Mouse (Mus musculus) bone marrow, adult 2 months (tissue): ENCODE data around the gene Rassf8. TPM values are rescaled to one million over a fixed set of nuclear protein-coding genes. Genes with fewer than 3 reads are reported as not detected.

Source experiments
- H3K27ac ChIP-seq: fragments of 200-500 bp; 2 replicates; pipeline ENCODE4 v1.5.1; 2012; ENCODE audit warnings: low read depth, mild to moderate bottlenecking, control low read depth, inconsistent platforms, low read length; ENCODE audit not compliant: control insufficient read depth, poor library complexity, insufficient read depth
- H3K4me1 ChIP-seq: fragments of 200-500 bp; 2 replicates; pipeline ENCODE4 v1.6.1; 2011; ENCODE audit warnings: low read length; ENCODE audit not compliant: control insufficient read depth, insufficient read depth
- H3K4me3 ChIP-seq: fragments of 200-500 bp; replicated peaks from 2 replicates; pipeline ENCODE3; 2011; ENCODE audit warnings: mild to moderate bottlenecking, low read depth, low read length, control low read depth; ENCODE audit not compliant: control insufficient read depth
- CTCF ChIP-seq: fragments of 200-500 bp; IDR thresholded peaks from 2 replicates; pipeline ENCODE4 v1.5.1; 2011; ENCODE audit warnings: low read length, control low read depth; ENCODE audit not compliant: control insufficient read depth, insufficient read depth
- POLR2A ChIP-seq: fragments of 200-500 bp; IDR thresholded peaks from 2 replicates; pipeline ENCODE4 v1.6.1; 2011; ENCODE audit warnings: low read depth, mild to moderate bottlenecking, control low read depth, low read length, borderline replicate concordance; ENCODE audit not compliant: control insufficient read depth
- WGBS: fragments of 180-500 bp; shearing (Covaris S2); methylation state at CpG from one replicate; pipeline ENCODE4 v1.1.7; 2018; 5-methylcytosine and 5-hydroxymethylcytosine counted together
- polyA plus RNA-seq: library from polyadenylated mRNA; stranded (reverse); fragments of >200 nt; gene quantifications from 2 replicates; pipeline ENCODE4 v1.2.4, GENCODE M21; 2011; ENCODE audit warnings: low replicate concordance; ENCODE audit not compliant: missing spikeins, insufficient read depth, insufficient read length

Rassf8 gene
- polyA plus RNA-seq, 1 experiment = 3.5 TPM

DNA sequence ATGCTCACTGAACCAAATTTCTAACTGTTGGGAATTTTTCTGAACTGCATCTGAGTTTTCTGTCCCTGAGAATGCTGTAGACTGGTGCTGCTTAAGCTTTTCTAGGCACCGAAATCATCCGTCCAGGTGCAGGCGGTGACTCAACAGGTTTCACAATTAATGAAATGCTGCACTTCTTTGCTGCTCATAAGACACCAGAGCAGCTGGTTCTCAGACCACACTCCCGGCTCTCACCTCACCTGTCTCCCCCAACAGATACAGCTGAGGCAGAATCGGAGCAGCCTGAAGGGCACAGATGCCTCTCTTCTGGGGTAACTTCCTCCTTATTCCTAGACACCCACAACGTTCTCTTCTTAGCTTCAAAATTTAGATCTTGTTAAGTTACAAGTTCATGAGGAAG, 100.4 kb downstream of the Rassf8 start:
- Histone ChIP-seq H3K27ac (no peak overlapping the region), H3K4me1 (no peaks in the 10 kb centered on the region; the same call in 1 of the 2 replicates), H3K4me3 (no peak overlapping the region)
- TF ChIP-seq CTCF (no peak), POLR2A (no peak)
- 34% methylated on average over 6 of the region's 6 CpGs for WGBS

DNA sequence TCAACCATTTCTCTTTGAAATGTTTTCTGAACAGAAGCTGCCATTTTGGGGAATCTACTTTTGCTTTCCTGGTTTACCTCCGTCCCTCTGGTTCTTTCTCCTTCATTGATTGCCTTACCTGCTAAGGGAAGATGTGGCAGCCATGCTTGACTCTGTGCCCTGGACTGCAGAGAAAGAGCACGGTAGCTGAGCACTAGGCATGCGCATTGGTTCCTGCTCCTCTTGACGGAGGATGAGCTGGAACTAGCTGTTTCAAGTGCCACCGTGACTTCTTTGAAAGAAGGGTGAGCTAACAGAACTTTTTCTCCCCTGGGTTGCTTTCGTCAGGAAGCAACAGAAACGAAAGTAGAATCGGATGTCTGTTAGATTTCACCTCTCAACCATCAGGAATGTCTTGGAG, 101.1 kb downstream of the Rassf8 start:
- Histone ChIP-seq H3K4me1 (no peaks in the 10 kb centered on the region; the same call in 1 of the 2 replicates), H3K4me3 (no peak overlapping the region), H3K27ac (no peak overlapping the region)
- TF ChIP-seq CTCF = no peak
- WGBS = 81% methylated on average over 8 of the region's 8 CpGs

DNA sequence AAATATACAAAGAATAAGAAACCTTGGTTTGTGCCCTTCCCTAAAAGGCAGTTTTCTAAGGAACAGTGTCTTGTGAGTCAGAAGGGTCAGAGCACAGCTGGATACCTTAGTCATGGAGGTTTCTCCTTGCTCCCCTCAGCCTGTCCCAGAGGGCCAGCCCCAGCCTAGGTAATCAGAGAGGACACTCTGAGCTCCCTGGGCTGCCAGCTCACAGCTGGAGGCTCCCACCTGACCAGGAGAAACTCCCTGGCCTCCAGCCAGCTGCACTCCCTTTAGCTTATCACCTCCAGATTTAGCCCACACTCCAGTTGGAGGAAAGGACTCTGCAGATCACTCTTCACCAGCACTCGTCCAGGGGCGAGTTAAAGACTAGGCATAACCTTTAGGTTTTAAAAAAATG, 104.2 kb downstream of the Rassf8 start:
- WGBS = 52% methylated on average over 2 of the region's 2 CpGs
- TF ChIP-seq CTCF (no peak), POLR2A (no peak)
- H3K4me3 ChIP-seq = no peak overlapping the region
- H3K4me1 ChIP-seq = no peaks in the 10 kb centered on the region; the same call in none of the 2 replicates
- H3K27ac ChIP-seq = no peak overlapping the region

DNA sequence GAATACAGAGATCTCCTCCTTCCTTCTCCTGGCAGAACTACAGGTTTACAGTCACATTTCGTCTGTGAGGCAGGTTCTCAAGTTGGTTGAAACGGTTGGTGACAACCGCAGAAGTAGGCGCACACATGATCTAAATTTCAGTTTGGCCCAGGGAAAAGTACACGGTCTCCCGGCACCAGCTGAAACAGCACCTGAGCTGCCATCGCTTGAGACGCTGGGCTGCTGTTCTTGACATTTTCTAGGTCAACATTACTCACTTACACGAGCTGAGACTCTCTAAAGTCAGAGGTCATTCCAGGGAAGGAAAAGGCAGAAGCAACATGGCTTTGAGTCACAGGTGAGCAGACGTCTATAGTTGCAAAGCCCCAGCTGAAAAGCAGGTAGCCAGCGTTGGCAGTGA, 105.4 kb downstream of the Rassf8 start:
- WGBS = 85% methylated on average over 11 of the region's 11 CpGs
- Histone ChIP-seq H3K4me3 (no peak overlapping the region), H3K27ac (no peak overlapping the region; the same call in 1 of the 2 replicates), H3K4me1 (no peaks in the 10 kb centered on the region; the same call in none of the 2 replicates)
- TF ChIP-seq CTCF (no peak), POLR2A (no peak)

DNA sequence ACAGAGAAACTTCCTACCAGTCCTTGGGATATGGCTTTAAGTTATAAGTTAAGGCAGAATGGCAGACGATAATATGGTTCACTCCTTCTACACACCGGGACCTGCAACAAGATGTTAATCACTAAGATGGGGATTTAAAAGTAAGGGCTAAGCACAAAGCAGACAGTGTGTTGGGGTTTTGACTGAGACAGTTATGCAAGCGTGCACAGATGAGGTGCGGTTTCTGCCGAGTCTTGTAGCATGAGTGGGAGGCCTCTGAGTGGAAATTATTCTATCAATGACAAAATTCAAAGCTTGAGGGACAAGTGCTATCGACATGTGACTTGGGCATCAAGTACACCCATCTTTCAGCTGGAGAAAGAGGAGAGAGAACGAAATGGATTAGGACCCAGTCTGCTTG, 106.2 kb downstream of the Rassf8 start:
- TF ChIP-seq POLR2A = no peak
- no peak for TF ChIP-seq CTCF
- no peak overlapping the region for H3K27ac ChIP-seq
- H3K4me3 ChIP-seq = no peak overlapping the region
- 83% methylated on average over 7 of the region's 7 CpGs for WGBS
- H3K4me1 ChIP-seq = peaks cover 1% of the 10 kb centered on the region

DNA sequence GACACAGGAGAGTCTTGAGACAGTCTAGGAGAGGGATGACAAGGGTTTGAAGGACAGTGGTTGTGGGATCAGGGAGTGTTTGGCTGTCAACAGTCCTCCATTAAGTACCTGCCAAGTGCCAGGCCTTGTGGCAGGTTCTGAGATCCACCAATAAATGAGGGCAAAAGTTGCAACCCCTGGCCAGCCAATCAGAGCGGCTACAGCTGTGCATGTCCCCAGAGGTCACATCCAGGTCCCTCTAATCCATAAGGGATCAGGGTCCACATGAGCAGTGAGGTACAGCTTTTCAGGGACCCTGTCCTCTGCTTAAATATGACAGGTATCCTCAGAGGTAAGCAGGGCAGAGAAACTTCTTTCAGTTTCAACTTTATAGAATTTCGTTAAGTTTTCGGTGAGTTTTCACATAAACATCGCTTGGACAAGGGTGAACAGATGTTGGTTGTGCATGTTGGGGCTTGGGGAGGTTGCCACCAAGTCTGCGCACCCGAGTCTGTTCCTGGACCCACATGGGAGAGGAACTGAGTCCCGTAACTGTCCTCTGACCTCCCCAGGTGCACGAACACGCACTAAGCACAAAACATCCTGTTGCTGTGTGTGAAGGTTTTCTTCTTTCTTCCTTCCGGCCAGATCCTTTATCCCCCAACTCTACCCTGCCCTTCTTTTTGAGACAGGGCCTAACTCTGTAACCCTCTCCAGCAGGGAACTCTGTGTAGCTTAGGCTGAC, 107.0 kb downstream of the Rassf8 start:
- 63% methylated on average over 10 of the region's 10 CpGs for WGBS
- TF ChIP-seq POLR2A (no peak), CTCF (no peak)
- H3K4me3 ChIP-seq = no peak overlapping the region
- peak overlapping the region; percentile 28; the same call in 1 of the 2 replicates for H3K27ac ChIP-seq
- peaks cover 1% of the 10 kb centered on the region for H3K4me1 ChIP-seq

DNA sequence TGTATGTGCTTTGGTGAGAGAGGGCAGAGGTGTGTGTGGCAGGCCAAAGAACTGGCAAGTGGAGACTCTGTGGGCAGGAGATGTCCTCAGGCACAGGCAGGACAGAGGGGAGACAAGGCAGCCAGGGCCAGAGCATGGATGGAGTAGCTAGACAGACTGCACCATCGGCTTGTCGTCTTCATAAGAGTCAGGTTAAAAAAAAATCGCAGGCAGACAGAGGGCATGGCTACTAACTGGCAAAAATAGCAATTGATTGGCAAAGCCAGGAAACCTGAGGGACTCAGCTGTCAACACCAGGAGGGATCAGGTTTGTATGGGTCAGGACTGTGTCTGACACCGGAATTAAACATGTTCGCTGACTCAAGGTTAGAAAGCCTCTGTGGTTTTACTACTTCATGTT, 108.2 kb downstream of the Rassf8 start:
- Histone ChIP-seq H3K27ac (no peak overlapping the region), H3K4me3 (no peak overlapping the region), H3K4me1 (peaks cover 1% of the 10 kb centered on the region)
- TF ChIP-seq CTCF (no peak), POLR2A (no peak)
- 55% methylated on average over 5 of the region's 5 CpGs for WGBS

DNA sequence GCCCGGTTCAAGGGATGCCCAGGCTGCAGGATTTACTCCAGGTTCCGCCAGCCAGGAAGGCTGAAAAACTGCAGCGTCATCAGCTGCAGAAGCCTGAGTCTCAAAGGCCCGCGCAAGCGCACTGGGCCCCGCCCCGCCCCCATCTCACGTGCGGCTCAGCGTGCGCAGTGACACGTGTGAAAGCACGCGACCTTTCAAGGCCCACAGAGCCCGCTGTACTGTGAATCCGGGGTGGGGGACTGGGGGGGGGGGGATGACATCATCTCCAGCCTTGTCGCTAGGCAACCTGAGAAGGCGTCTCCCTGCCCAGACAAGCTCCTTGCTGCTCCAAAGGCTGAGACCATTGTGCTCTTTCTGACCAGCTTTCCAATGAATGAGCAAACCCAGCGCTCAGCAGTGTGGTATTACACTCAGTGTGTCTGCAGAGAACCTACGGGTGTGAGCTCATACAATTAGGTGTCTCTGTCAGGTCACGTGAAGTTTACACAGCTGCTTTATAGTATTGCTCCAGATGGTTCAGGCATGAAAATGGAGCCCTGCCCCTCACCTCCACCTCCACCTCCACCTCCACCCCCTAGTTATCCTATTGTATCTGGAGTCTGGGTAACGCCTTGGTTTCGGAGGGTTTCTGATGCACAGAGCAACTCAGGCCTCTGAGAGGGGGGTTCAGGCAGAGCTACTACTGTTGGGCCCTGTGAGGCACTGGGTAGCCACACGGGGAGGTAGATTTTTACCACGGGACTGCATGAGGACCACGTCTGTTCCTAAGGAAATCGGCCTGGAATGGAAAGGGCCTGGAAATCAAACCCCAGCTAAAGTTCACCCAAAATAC, 109.4 kb downstream of the Rassf8 start:
- Histone ChIP-seq H3K4me3 (no peak overlapping the region), H3K27ac (no peak overlapping the region), H3K4me1 (peaks cover 1% of the 10 kb centered on the region)
- TF ChIP-seq POLR2A (no peak), CTCF (no peak)
- WGBS = 22% methylated on average over 28 of the region's 28 CpGs

DNA sequence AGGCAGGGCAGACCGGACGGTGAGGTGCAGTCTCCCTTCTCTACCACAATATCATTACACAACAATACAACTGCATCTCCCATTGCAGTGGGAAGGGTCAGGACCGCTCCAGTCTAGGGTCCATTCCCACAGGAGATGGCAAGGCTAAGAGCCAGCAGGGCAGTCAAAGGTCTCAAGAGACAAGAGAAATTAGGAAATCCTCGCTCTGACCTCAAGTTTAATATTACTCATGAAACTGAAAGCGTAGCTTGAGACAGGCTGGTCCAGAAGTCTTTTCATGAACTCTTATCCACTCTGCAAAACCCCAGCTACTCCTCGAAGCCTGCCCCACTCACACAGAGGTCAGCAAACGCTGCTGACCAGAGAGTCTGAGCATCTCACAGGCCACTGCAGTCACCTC, 110.9 kb downstream of the Rassf8 start:
- 59% methylated on average over 7 of the region's 7 CpGs for WGBS
- no peak overlapping the region for H3K4me3 ChIP-seq
- H3K27ac ChIP-seq = no peak overlapping the region
- no peak for TF ChIP-seq CTCF
- no peak for TF ChIP-seq POLR2A
- H3K4me1 ChIP-seq = peaks cover 1% of the 10 kb centered on the region
